Mouse (Mus musculus): Measurements from ENCODE around the gene Olfr2. TPM values are rescaled to one million over a fixed set of nuclear protein-coding genes. Genes with fewer than 3 reads are reported as not detected.
"Not testable (repeated sequence)": the region's sequence is repeated elsewhere in the genome, so short reads cannot be mapped to it uniquely, and the experiment has no call there.

Gene Olfr2
- not detected in 2 replicates for polyA plus RNA-seq (2015; fragmentation: Nextera tagmentation; extraction: Ambion mirVana)

- no peak within 1 kb of the TSS for H3K4me3 ChIP-seq
- no peak for ATAC-seq (ENCODE audit: low FRiP score, low read depth)
- H3K9ac ChIP-seq: no peak within 1 kb of the TSS
- no peak within 1 kb of the TSS for H3K4me2 ChIP-seq
- H3K36me3 ChIP-seq: no peaks in the 10 kb centered on the region
- no peaks in the 10 kb centered on the region for H3K27me3 ChIP-seq
- H3K4me1 ChIP-seq (replicated peaks): no peaks in the 10 kb centered on the region
- WGBS: 69% methylated on average over 1 of the region's 1 CpGs
- H3K27ac ChIP-seq (replicated peaks): no peak within 1 kb of the TSS
- H3K9me3 ChIP-seq: no peaks in the 10 kb centered on the region
Measured at GRCm38 (mm10) chr7:107005972-107006371, at the start of gene Olfr2. Olfr2 (minus strand) TSS chr7:107006072.

GRCm38 (mm10) chr7:107047578-107047977 is 41.7 kb upstream of the Olfr2 start:
- H3K4me3 ChIP-seq: no peak overlapping the region
- no peak for ATAC-seq (ENCODE audit: low FRiP score, low read depth)
- H3K27ac ChIP-seq (replicated peaks): no peak overlapping the region
- no peak overlapping the region for H3K9ac ChIP-seq
- H3K36me3 ChIP-seq: no peaks in the 10 kb centered on the region
- WGBS: 34% methylated on average over 3 of the region's 3 CpGs
- no peaks in the 10 kb centered on the region for H3K9me3 ChIP-seq
- no peaks in the 10 kb centered on the region for H3K27me3 ChIP-seq
- H3K4me2 ChIP-seq: no peak overlapping the region
- H3K4me1 ChIP-seq (replicated peaks): no peaks in the 10 kb centered on the region

GRCm38 (mm10) chr7:107045833-107046232 is 40.0 kb upstream of the Olfr2 start:
- peak; percentile 63 for ATAC-seq (ENCODE audit: low FRiP score, low read depth)
- 5% methylated on average over 5 of the region's 5 CpGs for WGBS
- H3K9ac ChIP-seq: no peak overlapping the region

DNA sequence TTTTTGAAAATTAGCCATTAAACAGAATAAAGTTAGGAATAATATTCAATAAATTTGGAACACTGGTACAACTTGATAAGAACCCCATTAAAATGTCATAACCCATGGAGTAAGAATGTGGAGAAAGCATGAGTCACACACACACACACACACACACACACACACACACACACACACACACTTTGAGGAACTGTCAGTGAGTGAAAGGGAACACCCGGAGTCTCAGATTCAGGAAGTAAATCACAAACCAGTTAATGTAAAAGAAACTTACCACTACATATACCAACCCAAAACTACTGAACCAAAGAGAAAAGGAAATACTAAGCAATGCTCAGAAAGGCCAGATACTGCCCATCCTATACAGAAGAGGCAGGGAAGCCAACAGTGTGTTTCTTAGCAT is 38.5 kb upstream of the Olfr2 start:
- Histone ChIP-seq H3K9ac (no peak overlapping the region), H3K27me3 (no peaks in the 10 kb centered on the region), H3K4me1 (replicated peaks) (no peaks in the 10 kb centered on the region), H3K4me3 (no peak overlapping the region), H3K4me2 (no peak overlapping the region), H3K9me3 (no peaks in the 10 kb centered on the region), H3K36me3 (no peaks in the 10 kb centered on the region), H3K27ac (replicated peaks) (no peak overlapping the region)
- 87% methylated on average over 1 of the region's 1 CpGs for WGBS
- no peak for ATAC-seq (ENCODE audit: low FRiP score, low read depth)

More at GRCm38 (mm10) chr7:107045833-107046232, 40.0 kb upstream of the Olfr2 start:
- H3K36me3 ChIP-seq: no peaks in the 10 kb centered on the region
- no peaks in the 10 kb centered on the region for H3K9me3 ChIP-seq
- no peak overlapping the region for H3K27ac ChIP-seq (replicated peaks)
- H3K4me2 ChIP-seq: no peak overlapping the region
- no peaks in the 10 kb centered on the region for H3K4me1 ChIP-seq (replicated peaks)
- H3K27me3 ChIP-seq: no peaks in the 10 kb centered on the region
- H3K4me3 ChIP-seq: no peak overlapping the region

GRCm38 (mm10) chr7:107043136-107043535 is 37.3 kb upstream of the Olfr2 start:
- H3K4me1 ChIP-seq (replicated peaks): no peaks in the 10 kb centered on the region
- 88% methylated on average over 3 of the region's 3 CpGs for WGBS

DNA sequence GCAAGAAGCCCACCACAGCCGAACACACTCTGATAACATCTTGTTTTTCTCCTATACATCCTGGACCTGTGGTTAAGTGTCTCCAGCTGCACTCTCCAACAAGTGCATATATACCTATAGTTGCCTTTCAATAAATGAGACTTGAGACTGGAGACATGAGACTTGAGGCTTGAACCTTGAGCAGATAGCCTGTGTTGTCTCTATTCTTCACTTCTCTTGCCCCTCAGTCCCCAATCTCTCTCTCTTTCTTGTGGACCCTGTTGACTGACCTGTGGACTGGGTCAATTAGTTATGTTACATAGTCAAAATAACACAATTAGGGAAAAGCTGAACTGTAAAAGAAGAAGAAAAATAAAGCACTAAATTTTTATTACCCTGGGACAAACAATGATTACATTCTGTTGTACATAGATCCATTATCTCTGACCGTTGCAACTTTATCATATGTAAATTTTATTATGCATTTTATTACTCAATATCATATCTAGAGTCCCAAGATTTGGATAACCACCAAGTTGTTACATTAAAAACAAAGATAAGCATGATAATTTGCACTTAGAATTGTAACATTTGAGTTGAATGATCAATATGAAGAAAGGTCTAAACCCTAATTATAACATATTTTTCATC is 34.2 kb upstream of the Olfr2 start:
- H3K36me3 ChIP-seq: no peaks in the 10 kb centered on the region
- WGBS: 80% methylated on average over 2 of the region's 2 CpGs
- ATAC-seq (ENCODE audit: low FRiP score, low read depth): no peak

More at GRCm38 (mm10) chr7:107043136-107043535, 37.3 kb upstream of the Olfr2 start:
- H3K27me3 ChIP-seq: no peaks in the 10 kb centered on the region
- no peak for ATAC-seq (ENCODE audit: low FRiP score, low read depth)
- H3K36me3 ChIP-seq: no peaks in the 10 kb centered on the region
- H3K27ac ChIP-seq (replicated peaks): no peak overlapping the region
- H3K4me3 ChIP-seq: no peak overlapping the region
- no peaks in the 10 kb centered on the region for H3K9me3 ChIP-seq
- no peak overlapping the region for H3K4me2 ChIP-seq
- no peak overlapping the region for H3K9ac ChIP-seq

DNA sequence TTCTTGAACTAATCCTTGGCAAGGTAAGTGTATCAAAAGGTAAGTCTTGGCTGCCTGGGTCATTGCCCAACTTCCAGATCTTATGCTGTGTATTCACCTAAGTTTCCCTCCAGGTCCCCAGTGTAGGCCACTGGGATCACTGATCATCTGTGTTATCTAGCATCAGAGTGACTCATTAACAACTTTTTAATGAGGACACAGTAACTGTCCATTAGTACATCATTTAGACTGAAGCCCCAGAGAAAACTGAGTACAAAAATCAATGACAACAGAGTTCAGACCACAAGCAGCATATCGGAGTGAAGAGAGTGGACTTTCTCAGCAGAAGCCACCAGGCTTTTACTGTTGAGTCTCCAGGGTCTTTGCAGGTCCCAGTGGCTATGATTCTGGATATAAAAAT is 25.0 kb upstream of the Olfr2 start, which contains the start of gene Olfr713:
Gene Olfr713, plus strand, starts transcription at position 301 of the 400 bp plus-strand sequence.
- H3K4me2 ChIP-seq: no peak within 1 kb of the TSS
- no peaks in the 10 kb centered on the region for H3K27me3 ChIP-seq

More for the DNA sequence above, 34.2 kb upstream of the Olfr2 start:
- H3K4me2 ChIP-seq: no peak overlapping the region
- H3K4me3 ChIP-seq: no peak overlapping the region
- no peak overlapping the region for H3K9ac ChIP-seq
- H3K9me3 ChIP-seq: no peaks in the 10 kb centered on the region
- H3K27me3 ChIP-seq: no peaks in the 10 kb centered on the region
- no peak overlapping the region for H3K27ac ChIP-seq (replicated peaks)
- H3K4me1 ChIP-seq (replicated peaks): no peaks in the 10 kb centered on the region

GRCm38 (mm10) chr7:107004169-107004568 is 1.7 kb downstream of the Olfr2 start:
- H3K36me3 ChIP-seq: no peaks in the 10 kb centered on the region
- ATAC-seq (ENCODE audit: low FRiP score, low read depth): no peak
- no peak overlapping the region for H3K4me3 ChIP-seq
- H3K9me3 ChIP-seq: no peaks in the 10 kb centered on the region
- H3K9ac ChIP-seq: no peak overlapping the region
- H3K27ac ChIP-seq (replicated peaks): no peak overlapping the region
- no peaks in the 10 kb centered on the region for H3K27me3 ChIP-seq
- no peak overlapping the region for H3K4me2 ChIP-seq
- 78% methylated on average over 3 of the region's 3 CpGs for WGBS
- no peaks in the 10 kb centered on the region for H3K4me1 ChIP-seq (replicated peaks)

More for the DNA sequence above, 25.0 kb upstream of the Olfr2 start, which contains the start of gene Olfr713:
- Histone ChIP-seq H3K4me3 (no peak within 1 kb of the TSS), H3K27ac (replicated peaks) (no peak within 1 kb of the TSS), H3K36me3 (no peaks in the 10 kb centered on the region), H3K9me3 (no peaks in the 10 kb centered on the region), H3K4me1 (replicated peaks) (no peaks in the 10 kb centered on the region), H3K9ac (no peak within 1 kb of the TSS)
- no peak for ATAC-seq (ENCODE audit: low FRiP score, low read depth)
- WGBS: 89% methylated on average over 1 of the region's 1 CpGs

- no peaks in the 10 kb centered on the region for H3K9me3 ChIP-seq
- no peaks in the 10 kb centered on the region for H3K4me1 ChIP-seq (replicated peaks)
- H3K4me2 ChIP-seq: no peak overlapping the region
- no peak overlapping the region for H3K9ac ChIP-seq
- no peak for ATAC-seq (ENCODE audit: low FRiP score, low read depth)
- H3K27ac ChIP-seq (replicated peaks): no peak overlapping the region
- H3K36me3 ChIP-seq: no peaks in the 10 kb centered on the region
- H3K4me3 ChIP-seq: no peak overlapping the region
- 95% methylated on average over 7 of the region's 7 CpGs for WGBS
- no peaks in the 10 kb centered on the region for H3K27me3 ChIP-seq
Measured at GRCm38 (mm10) chr7:107000798-107001197, 5.1 kb downstream of the Olfr2 start.

- ATAC-seq (ENCODE audit: low FRiP score, low read depth): no peak
- Histone ChIP-seq H3K27ac (replicated peaks) (no peak overlapping the region), H3K4me3 (no peak overlapping the region), H3K4me1 (replicated peaks) (no peaks in the 10 kb centered on the region), H3K9ac (no peak overlapping the region), H3K36me3 (no peaks in the 10 kb centered on the region), H3K9me3 (no peaks in the 10 kb centered on the region), H3K27me3 (no peaks in the 10 kb centered on the region), H3K4me2 (no peak overlapping the region)
- 91% methylated on average over 3 of the region's 3 CpGs for WGBS
Measured at GRCm38 (mm10) chr7:106985236-106985635, 20.6 kb downstream of the Olfr2 start.

GRCm38 (mm10) chr7:106975353-106975752 is 30.5 kb downstream of the Olfr2 start, which contains the start of gene Olfr711:
Olfr711 (minus strand) TSS chr7:106975453.
- WGBS: 79% methylated on average over 1 of the region's 1 CpGs
- Histone ChIP-seq H3K27me3 (no peaks in the 10 kb centered on the region), H3K9ac (no peak within 1 kb of the TSS), H3K4me3 (no peak within 1 kb of the TSS), H3K4me2 (no peak within 1 kb of the TSS), H3K36me3 (no peaks in the 10 kb centered on the region), H3K27ac (replicated peaks) (no peak within 1 kb of the TSS), H3K9me3 (no peaks in the 10 kb centered on the region), H3K4me1 (replicated peaks) (no peaks in the 10 kb centered on the region)
- no peak for ATAC-seq (ENCODE audit: low FRiP score, low read depth)

DNA sequence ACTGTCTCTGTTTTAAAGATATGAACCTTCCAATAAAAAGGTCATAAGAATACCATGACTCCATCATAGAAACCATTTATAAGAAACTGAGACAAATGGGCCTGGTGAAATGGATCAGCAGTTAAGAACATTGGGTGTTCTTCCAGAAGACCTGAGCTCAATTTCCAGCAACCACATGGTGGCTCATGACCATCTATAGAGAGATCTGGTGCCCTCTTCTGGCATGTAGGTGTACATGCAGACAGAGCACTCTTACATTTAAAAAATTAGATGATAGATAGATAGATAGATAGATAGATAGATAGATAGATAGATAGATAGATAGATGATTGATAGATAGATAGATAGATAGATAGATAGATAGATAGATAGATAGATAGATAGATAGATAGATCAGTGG is 38.4 kb downstream of the Olfr2 start:
- not testable (repeated sequence) for ATAC-seq (ENCODE audit: low FRiP score, low read depth); H3K27me3 ChIP-seq; H3K9ac ChIP-seq; H3K27ac ChIP-seq (replicated peaks); H3K9me3 ChIP-seq; H3K4me1 ChIP-seq (replicated peaks); H3K4me2 ChIP-seq; H3K36me3 ChIP-seq; H3K4me3 ChIP-seq

DNA sequence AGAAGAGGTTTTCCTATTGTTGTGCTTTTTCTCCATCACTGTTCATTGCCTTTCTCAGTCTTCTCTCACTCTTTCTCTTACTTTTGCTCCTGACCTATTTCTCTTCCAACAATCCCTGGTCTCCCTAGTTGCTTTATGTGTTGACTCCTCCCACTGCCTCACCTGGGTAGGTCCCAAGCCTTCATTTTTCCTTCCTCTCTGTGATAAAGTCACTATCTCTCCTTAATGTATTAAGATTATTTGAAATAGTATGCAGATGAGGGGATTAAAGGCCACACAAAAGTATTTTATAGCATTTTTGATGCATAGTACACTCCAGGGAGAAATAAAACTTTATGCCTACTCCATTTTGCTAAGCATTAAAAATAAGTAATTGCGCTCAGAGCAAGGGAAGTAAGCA is 42.0 kb downstream of the Olfr2 start, which contains the start of gene Olfr6:
Gene Olfr6, minus strand, starts transcription at position 101 of the 400 bp plus-strand sequence.
- Histone ChIP-seq H3K27ac (replicated peaks) (no peak within 1 kb of the TSS), H3K4me2 (no peak within 1 kb of the TSS), H3K4me1 (replicated peaks) (no peaks in the 10 kb centered on the region), H3K9me3 (no peaks in the 10 kb centered on the region), H3K9ac (no peak within 1 kb of the TSS), H3K4me3 (no peak within 1 kb of the TSS), H3K36me3 (no peaks in the 10 kb centered on the region), H3K27me3 (no peaks in the 10 kb centered on the region)
- WGBS: 85% methylated on average over 1 of the region's 1 CpGs
- no peak for ATAC-seq (ENCODE audit: low FRiP score, low read depth)
